Mouse (Mus musculus): ENCODE measurements at regions not wholly inside any gene's neighbourhood (a gene's known extent, or its start where the extent isn't known, plus 50 kb on each side); places are given as distances from the start of the nearest gene placed in this dataset.

DNA sequence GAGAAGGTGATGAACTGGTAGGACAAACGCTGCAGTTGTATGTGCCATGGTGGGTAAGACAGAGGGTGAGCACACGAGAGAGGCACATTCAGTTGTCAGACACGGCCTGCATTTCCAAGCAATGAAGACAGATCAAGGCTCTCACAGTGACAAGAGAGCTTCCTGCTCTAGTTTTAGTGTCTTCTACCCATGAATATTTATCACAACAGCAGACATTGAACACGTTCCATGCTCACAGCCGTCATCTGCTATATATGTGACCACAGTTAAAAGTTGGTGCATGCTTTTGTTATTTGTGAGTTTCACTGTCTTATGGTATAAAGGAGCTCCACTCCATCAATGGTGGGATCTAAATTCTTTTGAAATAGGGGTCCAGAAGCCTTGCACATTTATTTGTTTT lies 76.9 kb upstream of the Gk2 start:
- no peak for TF ChIP-seq CTCF (IDR thresholded peaks at IDR 0.05; ENCODE audit: low read depth)
- TF ChIP-seq EP300 (optimal IDR thresholded peaks at IDR 0.05), result no peak
